Mouse (Mus musculus) frontal cortex, postnatal 25 days (tissue): ENCODE results near the gene Krt35.

Source experiments
- DNase-seq, 2 experiments: peaks; one replicate each; pipeline ENCODE4 v3.0.0; 2022; ENCODE audit warnings: low spot score in 2 of 2

Gene Krt35

DNA sequence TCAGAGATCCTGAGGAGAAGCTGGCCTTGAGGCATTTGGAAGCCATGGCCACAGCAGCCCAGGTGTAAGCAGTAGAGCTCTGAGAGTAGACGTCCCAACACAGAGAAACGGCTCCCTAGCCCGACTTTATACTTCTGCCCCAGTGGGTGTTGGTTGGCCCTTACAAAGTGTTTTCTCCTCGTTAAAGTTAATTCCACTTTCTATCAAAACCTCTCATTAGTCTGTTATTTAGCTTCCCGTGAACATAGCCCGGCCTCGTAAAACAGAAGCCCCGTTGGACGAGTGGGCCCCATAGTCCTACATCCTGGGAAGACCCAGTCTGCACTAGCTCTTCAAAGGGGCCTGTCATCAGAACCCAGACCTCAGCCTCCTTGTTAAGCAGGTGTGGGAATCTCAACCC is at the start of gene Krt35:
Gene Krt35, minus strand, starts transcription at position 101 of the 400 bp plus-strand sequence.
- no peak for DNase-seq

DNA sequence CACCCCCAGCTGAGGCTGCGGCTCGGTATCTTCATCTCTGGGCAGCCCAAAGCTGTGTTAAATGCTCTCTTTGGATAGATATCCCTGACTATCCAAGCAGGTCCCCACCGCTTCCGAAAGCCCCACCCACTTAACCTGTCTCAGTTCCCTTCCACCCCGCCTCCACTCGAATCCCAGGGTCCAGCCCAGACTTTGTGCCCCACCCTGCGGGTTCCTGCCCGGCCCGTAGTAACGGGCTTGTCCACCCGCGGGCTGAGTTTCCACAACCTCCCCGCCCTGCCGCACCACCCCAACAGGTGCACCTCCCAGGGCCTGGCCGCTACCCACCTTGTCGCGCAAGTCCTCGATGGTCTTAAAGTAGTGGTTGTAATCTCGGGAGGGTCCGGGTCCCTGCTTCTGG is 49.1 kb upstream of the Krt35 start:
- DNase-seq = no peak

DNA sequence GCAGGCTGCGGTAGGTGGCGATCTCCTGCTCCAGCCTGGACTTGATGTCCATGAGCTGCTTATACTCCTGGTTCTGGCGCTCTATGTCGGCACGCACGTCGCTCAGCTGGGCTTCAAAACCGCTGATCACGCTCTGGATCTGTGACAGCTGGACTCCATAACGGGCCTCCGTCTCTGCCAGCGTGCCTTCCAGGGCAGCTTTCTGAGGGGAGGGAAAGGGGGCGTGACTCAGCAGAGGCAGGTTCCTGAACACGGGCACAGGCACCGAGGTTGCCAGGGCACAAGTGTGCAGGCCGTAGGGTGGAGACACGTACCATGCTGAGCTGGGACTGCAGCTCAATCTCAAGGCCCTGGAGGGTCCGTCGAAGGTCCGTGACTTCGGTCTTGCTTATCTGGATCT is 44.9 kb upstream of the Krt35 start:
- no peak for DNase-seq

- DNase-seq = no peak
Observed at GRCm38 (mm10) chr11:100139391-100139790, 43.4 kb upstream of the Krt35 start.

- no peak for DNase-seq
Observed at GRCm38 (mm10) chr11:100138809-100139208, 42.8 kb upstream of the Krt35 start.

DNA sequence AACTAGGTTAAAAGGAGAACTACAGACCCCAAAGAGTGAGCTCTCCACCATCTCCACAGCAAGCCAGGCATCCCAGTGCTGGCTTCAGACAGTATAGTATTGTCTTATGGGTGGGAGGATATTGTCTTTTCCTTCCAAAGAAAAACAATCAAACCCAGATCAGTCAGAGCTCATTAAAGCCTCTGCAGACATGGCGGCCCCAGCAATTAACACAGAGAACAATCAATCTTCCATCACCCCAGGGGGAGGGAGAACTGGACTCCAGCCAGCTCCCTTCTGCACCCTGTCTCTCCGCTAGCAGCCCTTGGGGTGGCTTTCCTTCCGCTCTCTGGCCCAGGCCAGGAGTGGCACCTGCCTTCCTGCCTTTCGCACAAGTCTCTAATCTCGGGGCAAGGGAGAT is 41.7 kb upstream of the Krt35 start:
- no peak for DNase-seq

DNA sequence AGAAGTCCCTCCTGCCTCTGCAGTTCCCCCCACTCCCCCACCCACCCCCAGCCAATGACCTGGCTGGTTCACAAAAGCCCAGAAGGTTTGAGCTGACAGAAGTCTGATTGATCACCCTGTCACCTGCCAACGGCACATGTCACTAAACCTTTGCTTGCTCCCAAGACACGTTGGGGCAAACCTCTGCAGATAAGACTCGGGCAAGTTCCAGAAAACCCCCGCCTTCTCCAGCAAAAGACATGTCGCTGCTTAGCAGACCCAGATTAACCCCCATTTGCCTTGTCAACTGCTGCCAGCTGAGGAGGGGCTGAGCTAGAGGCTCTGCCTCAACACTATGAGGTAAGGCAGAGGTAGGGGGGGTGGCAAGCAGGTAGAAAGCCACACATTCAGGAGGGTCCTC is 40.5 kb upstream of the Krt35 start:
- DNase-seq = no peak

DNA sequence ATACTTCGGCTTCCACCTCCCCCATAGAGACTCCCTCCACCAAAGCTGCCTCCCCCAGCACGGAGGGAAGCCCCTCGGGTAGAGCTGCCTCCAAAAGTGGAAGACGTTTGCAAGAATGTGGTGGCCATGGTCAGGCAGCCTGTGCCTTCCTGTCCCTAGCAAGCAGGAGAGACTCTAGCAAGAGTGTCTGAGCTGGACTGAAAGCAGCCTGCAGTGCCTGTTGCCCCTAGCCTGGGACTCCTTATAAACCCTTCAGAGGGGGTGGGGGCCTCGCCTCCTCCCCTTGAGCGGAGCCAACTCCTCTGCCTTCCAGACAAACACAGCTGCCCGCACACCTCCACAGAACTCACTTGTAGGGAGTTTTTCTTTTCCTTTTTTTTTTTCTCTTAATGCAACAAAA is 39.7 kb upstream of the Krt35 start, which contains the start of gene Krt15:
Gene Krt15, minus strand, starts transcription at position 198 of the 400 bp plus-strand sequence.
- DNase-seq = no peak

DNA sequence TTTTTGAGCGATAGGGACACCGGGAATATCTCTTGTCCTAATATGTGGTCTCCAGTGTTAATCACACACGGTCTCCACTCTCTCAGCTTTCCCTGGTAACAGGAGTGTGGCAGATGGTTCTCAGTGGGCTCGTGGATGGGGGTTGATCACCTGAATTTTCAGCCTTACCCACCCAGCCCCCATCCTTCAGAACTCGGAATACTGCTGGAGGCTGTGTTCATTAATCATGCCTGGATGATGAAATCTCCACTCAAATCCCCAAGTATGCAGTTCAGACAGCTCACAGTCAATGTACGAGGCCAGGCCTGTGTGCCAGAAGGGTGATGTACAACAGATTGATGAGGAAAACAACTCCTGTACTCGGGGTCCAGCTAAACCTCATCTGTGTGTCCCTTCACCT is 28.9 kb upstream of the Krt35 start:
- no peak for DNase-seq

DNA sequence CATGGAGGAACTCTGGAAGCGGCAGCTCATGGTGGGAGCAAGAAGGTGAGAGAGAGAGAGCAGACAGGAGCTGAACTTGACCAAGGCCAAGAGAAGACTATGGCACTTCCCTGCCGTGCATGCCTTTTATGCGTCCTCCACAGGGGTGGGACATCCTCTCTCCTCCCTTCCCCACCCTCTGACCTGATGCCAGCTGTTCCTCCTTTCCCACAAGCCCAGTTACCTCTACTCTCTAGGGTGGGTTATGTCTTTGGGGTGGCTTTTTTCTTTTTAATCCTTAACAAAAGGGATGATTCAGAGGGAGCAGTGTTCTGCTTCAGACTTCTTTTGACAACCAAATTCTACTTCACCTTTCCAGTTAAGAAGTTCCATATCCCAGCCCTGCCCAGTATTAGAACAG is 25.4 kb upstream of the Krt35 start, which contains the start of gene Krt13:
Gene Krt13, minus strand, starts transcription at position 101 of the 400 bp plus-strand sequence.
- no peak for DNase-seq

DNA sequence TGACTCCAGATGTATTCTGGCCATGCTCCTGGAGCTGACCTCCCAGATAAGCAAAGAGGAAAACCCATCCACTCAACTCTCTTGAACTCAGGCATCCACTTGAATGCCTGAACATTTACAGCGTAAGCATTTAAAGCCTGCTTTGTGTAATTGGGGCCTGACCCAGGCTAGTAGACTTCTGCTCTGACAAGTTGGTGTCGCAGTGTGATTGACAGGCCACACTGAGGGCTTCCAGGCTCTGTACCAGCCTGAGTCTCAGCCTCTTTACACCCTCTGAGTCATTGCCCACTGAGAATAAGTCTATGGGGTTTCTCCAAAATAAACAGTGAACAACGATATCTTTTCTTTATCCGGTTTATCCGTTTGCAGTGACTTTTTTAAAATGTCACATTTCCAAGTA is 24.3 kb upstream of the Krt35 start:
- DNase-seq = no peak

- DNase-seq = no peak
Observed at GRCm38 (mm10) chr11:100113742-100114029, 17.6 kb upstream of the Krt35 start.

GRCm38 (mm10) chr11:100112935-100113741 is 17.1 kb upstream of the Krt35 start:
- no peak for DNase-seq

DNA sequence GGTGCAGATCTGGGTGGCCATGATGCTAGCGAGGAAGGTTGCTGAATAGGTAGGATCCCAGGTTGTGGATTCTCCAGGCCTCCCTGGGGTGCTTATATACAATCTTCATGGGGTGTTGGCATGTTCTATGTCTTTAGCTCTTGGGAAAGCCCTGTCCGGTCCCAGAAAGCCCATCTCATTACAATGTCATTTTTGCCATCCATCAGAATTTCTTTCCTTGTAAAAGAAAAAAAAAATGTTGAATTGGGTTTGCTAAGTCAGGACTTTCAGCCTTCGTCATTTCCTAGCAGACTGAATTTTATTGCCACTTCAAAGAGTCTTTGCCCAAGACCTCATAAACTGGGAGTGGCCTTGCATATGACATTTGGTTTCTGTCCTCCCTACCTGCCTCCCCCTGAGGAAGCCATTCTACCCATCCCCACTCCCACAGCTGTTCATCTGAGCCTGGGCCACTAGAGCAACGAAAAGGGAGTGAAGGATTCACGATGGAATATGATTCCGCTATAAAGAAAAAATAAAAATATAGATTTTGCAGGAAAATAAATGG is 9.6 kb upstream of the Krt35 start, which contains the start of gene Krt36:
Gene Krt36, minus strand, starts transcription at position 51 of the 547 bp plus-strand sequence.
- DNase-seq = no peak

DNA sequence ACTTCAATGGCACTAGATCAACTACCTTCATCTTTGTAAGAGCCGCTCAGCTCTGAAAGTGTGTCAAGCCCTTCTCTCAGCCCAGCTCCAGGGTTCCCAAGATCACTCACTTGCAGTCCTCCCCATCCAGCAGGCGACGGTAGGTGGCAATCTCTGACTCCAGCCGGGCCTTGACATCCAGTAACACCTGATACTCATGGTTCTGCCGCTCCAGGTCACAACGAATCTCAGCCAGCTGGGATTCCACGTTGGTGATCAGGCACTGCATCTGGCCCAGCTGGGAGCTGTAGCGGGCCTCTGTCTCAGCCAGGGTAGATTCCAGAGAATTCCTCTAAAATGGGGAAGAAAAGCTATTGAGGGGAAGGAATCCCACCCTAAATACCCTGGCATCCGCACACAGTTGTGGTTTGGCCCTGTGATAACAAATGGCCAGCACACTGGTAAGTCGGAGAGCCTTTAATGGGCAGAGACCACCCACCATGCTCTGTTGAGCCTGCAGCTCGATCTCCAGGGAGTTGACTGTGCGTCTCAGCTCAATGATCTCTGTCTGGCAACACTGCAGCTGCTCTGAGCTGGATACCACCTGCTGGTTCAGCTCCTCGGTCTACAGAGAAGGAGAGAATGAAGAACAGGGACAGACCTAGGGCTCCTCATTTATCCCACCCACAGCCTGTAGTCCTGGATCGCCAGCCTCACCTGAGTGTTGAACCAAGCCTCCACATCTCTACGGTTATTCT is 6.8 kb upstream of the Krt35 start:
- no peak for DNase-seq

DNA sequence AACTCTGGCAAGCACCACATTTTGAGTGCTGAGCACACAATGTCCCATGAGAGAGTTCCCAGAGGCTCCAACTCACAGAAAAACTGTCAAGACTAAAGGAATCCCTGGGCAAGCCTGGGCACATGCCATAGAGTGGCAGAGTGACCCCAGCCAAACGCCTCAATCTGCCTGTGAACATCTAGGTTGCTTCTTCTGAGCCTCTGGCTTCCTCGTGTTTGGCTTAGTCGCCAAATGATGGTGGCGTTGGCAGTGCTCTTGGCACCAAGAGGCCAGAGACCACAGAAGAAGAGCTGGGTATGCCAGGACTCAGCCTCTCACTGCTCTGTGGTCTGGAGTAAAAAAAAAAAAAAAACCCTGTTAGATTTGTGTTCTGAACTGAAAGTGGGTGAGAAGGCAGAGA is 4.3 kb upstream of the Krt35 start:
- no peak for DNase-seq

DNA sequence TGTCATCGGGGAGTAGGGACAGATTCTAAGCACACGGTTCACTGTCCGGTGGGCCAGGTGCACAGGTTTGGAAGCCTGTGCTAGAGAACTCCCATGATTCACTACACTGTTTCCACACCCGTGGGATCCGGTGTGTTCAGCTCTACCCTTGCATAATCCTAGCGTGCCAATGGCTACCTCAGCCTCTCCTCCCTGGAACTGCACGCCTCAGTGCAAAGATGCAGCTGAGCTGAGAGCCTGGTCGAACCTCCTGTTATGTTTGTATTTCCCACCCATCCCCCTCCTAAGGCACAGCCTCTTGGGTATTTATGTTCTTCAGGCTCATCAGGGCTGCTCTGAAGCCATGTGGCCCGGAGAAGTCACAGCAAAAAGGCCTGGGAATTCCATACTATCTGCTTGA is 1.8 kb upstream of the Krt35 start:
- DNase-seq = no peak

DNA sequence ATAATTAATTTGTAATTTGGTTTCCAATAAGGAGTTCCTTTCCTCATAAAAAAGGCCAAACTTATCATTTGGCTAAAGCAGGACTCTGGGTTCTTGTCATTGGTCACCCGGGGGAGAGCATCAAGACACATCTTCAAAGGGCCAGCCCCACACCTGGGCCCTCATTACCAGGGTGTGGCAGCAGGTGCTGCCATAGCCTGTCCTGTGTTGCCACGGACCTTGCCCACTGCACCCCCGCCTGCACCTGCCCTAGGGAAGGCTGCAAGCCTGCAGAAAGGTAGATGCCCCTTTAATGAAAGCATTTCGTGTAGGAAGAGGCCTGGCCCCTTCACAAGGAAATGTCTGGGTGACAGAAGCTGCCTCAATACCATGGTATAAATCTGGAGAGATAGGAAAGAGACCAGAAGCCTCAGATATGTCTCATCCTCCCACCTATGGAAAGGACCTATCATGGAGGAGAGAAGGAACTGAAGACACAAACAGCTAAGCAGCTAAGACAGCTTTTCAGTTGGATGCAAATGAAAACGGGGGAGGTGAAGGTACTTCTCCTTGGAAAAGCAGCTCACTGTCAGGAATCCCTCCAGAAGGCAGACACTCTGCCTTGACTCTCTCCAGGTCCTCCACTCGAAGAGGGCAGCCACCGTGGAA is 7.5 kb downstream of the Krt35 start:
- DNase-seq = no peak

DNA sequence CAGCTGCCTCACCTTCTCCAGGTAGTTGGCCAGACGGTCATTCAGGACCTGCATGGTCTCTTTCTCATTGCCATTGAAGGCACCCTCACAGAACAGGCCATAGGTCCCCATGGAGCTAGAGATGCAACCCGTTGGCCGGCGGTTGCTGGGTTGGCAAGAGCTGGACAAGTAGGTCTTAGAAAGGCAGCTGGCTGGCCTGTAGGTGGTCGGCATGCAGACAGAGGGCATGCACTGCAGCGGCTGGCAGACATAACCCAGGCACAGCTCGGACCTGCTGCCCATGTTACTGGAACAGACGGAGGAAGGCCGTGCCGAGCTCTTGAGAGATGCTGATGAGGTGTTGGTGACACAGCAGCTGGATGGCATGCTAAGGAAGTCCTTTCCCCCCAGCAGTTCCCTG is 8.2 kb downstream of the Krt35 start, which contains the start of gene Krt32:
Gene Krt32, minus strand, starts transcription at position 366 of the 400 bp plus-strand sequence.
- DNase-seq = no peak

GRCm38 (mm10) chr11:100073873-100074272 is 22.2 kb downstream of the Krt35 start:
- no peak for DNase-seq

GRCm38 (mm10) chr11:100067293-100068036 is 28.6 kb downstream of the Krt35 start:
- DNase-seq = no peak
